Mouse (Mus musculus) urinary bladder, adult 2 months (tissue): ENCODE measurements around the gene Gm49387. TPM values are rescaled to one million over a fixed set of nuclear protein-coding genes. Genes with fewer than 3 reads are reported as not detected.

Source experiments
- DNase-seq: peaks from one replicate; pipeline ENCODE4 v3.0.0; 2022; ENCODE audit warnings: low spot score
- polyA plus RNA-seq: library from polyadenylated mRNA; depleted of rRNA; stranded (reverse); fragments of >200 nt; gene quantifications from 2 replicates; pipeline ENCODE4 v1.2.3, GENCODE M21; 2012; rRNA removed

The Gm49387 gene
- polyA plus RNA-seq, 1 experiment: not detected

- DNase-seq: no peak
Observed at GRCm38 (mm10) chr14:31530847-31531246, 109.8 kb downstream of the Gm49387 start.

GRCm38 (mm10) chr14:31525040-31525810 lies 115.5 kb downstream of the Gm49387 start:
- no peak for DNase-seq

GRCm38 (mm10) chr14:31521318-31521717 lies 119.4 kb downstream of the Gm49387 start:
- no peak for DNase-seq

- DNase-seq: no peak
Observed at GRCm38 (mm10) chr14:31519165-31519564, 121.5 kb downstream of the Gm49387 start.

DNA sequence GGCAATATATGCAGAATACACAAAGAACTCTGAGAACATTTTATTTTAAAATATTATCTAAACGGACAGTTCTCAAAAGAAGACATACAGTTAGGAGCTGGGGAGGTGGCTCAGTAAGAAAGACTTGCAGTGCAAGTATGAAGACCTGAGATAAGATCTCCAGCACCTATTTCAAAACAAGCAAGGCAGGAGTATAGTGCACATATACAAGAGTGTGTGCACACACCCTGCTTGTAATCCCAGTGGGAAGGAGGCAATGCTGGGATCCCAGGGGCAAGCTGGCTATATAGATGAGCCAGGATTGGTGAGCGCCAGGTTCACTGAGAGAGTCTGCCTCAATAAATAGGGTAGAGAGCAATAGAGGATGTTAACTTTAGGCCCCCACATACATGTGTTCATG lies 124.8 kb downstream of the Gm49387 start:
- no peak for DNase-seq

GRCm38 (mm10) chr14:31510322-31510721 lies 130.4 kb downstream of the Gm49387 start:
- DNase-seq: no peak

DNA sequence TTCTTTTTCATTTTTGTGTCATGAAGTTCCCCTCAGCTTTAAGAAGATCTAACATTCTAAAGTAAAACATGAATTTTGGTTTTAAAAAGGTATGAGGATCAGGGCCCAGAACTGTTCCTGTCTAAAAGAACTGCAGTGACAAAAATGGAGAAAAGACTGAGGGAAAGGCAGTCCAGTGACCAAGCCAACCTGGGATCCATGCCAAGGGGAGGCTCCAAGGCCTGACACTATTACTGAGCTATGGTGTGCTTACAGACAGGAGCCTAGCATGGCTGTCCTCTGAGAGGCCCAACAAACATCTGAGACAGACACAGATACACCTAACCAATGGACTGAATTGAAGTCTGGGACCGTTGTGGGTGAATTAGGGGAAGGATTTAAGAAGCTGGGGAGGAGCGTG lies 130.8 kb downstream of the Gm49387 start:
- no peak for DNase-seq

- DNase-seq: no peak
Observed at GRCm38 (mm10) chr14:31506456-31506855, 134.2 kb downstream of the Gm49387 start.

DNA sequence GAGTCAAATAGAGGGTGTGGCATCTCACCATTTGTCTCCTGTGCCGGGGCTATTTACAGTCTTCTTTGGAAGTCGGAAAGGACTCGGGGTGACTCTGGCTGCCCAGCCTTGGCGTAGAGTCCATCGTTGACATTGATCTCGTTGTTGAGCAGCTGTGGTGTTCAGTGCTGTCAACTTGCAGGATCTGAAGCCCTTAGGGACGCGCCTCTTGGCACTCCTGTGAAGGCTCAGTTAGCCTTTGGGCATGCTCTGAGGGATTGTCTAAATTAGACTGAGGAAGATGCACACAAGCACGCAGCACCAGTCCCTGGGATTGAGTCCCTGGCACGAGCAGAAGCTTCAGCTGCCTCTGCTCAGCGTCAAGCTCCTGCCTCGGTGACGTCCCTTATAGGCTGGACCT lies 137.3 kb downstream of the Gm49387 start:
- no peak for DNase-seq

Other genes with a start within 250 kb of the Gm49387 start
- gene Sh3bp5, start 204.8 kb downstream of the Gm49387 start, polyA plus RNA-seq: 36.1 and 37.0 TPM in 2 replicates
- 19.7 and 21.5 TPM in 2 replicates for gene Eaf1, start 146.5 kb downstream of the Gm49387 start, polyA plus RNA-seq
- gene Mettl6, start 145.8 kb downstream of the Gm49387 start, polyA plus RNA-seq: 15.0 and 16.8 TPM in 2 replicates
- 0.66 and 0.88 TPM in 2 replicates for gene Colq, start 49.5 kb downstream of the Gm49387 start, polyA plus RNA-seq
- gene Btd, start 150 bp upstream of the Gm49387 start, polyA plus RNA-seq: 25.4 and 27.7 TPM in 2 replicates
- gene Hacl1, start 408 bp upstream of the Gm49387 start, polyA plus RNA-seq: 19.3 and 24.1 TPM in 2 replicates
- gene Ankrd28, start 189.8 kb upstream of the Gm49387 start, polyA plus RNA-seq: 10.3 and 13.7 TPM in 2 replicates